Mouse (Mus musculus): ENCODE results near the gene Notch2.

GRCm38 (mm10) chr3:98039666-98040456 lies 26.5 kb downstream of the Notch2 start:
- TF ChIP-seq POLR2A (IDR thresholded peaks at IDR 0.05; ENCODE audit: borderline replicate concordance, control insufficient read depth, low read depth, low read length) (no peak), CTCF (IDR thresholded peaks at IDR 0.05; ENCODE audit: control insufficient read depth, insufficient read depth, low read length) (no peak)

All from bone marrow, adult 2 months (tissue).